Mouse (Mus musculus): ENCODE results near the gene Prdx5. TPM values are rescaled to one million over a fixed set of nuclear protein-coding genes. Genes with fewer than 3 reads are reported as not detected.

Gene Prdx5
- polyA plus RNA-seq, 1 experiment from 2014 or later, result 154 TPM

DNA sequence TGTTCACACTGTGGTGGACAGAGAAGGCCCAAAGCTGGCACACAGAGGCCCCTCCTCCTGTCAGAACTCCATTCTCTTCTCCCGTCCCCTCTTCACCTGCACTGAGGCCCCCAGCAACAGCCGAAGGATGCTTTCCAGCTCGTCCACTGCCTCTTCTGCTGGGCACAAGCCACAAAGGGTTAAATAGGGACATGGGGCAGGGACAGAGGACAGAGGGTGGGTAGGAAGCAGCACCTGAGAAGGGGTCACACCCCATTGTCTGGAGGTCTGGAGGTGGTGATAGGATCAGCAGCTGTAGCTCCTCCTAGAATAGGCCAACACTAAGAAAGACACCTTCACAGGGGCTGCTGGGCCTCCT, 52.9 kb downstream of the Prdx5 start:
- no peak for DNase-seq (ENCODE audit: extremely low spot score, low spot score)
- no peaks in the 10 kb centered on the region for H3K36me3 ChIP-seq (replicated peaks)
- peaks cover 44% of the 10 kb centered on the region for H3K27me3 ChIP-seq (ENCODE audit: poor library complexity, severe bottlenecking)
- H3K4me1 ChIP-seq, result peaks cover 39% of the 10 kb centered on the region
- no peak overlapping the region for H3K4me3 ChIP-seq
- H3K27ac ChIP-seq, result no peak overlapping the region
- H3K9me3 ChIP-seq, result no peaks in the 10 kb centered on the region
- 64% methylated on average over 3 of the region's 3 CpGs for WGBS

Small RNA genes lying within 50 kb of the gene (microRNA-seq; reads per million reads assigned to microRNA genes)
- 2.1 reads per million for gene Mir6990

Other genes with a start within 250 kb of the Prdx5 start
- gene Rps6ka4, start 69.5 kb downstream of the Prdx5 start, polyA plus RNA-seq (2016; fragmentation: Nextera tagmentation; extraction: Ambion mirVana), result 4.9 and 5.4 TPM in 2 replicates
- 0.32 and 0.36 TPM in 2 replicates for gene Ccdc88b, start 51.9 kb downstream of the Prdx5 start, polyA plus RNA-seq (2016; fragmentation: Nextera tagmentation; extraction: Ambion mirVana)
- gene Trmt112, start 408 bp downstream of the Prdx5 start, polyA plus RNA-seq (2016; fragmentation: Nextera tagmentation; extraction: Ambion mirVana), result 155 and 159 TPM in 2 replicates
- gene Esrra, start 11.7 kb upstream of the Prdx5 start, polyA plus RNA-seq (2016; fragmentation: Nextera tagmentation; extraction: Ambion mirVana), result 8.4 and 9.0 TPM in 2 replicates
- gene Catsperz, start 15.3 kb upstream of the Prdx5 start, polyA plus RNA-seq (2016; fragmentation: Nextera tagmentation; extraction: Ambion mirVana), result 0.55 and 0.60 TPM in 2 replicates
- 0.24 TPM in 1 of 2 replicates, not detected in the other for gene Kcnk4, start 24.4 kb upstream of the Prdx5 start, polyA plus RNA-seq (2016; fragmentation: Nextera tagmentation; extraction: Ambion mirVana)
- gene Bad, start 31.8 kb upstream of the Prdx5 start, polyA plus RNA-seq (2016; fragmentation: Nextera tagmentation; extraction: Ambion mirVana), result 55.9 and 59.8 TPM in 2 replicates
- gene Gpr137, start 32.4 kb upstream of the Prdx5 start, polyA plus RNA-seq (2016; fragmentation: Nextera tagmentation; extraction: Ambion mirVana), result 22.8 and 26.5 TPM in 2 replicates
- 103 TPM in 2 replicates for gene Ppp1r14b, start 64.9 kb upstream of the Prdx5 start, polyA plus RNA-seq (2016; fragmentation: Nextera tagmentation; extraction: Ambion mirVana)
- gene Plcb3, start 66.4 kb upstream of the Prdx5 start, polyA plus RNA-seq (2016; fragmentation: Nextera tagmentation; extraction: Ambion mirVana), result 25.2 and 25.8 TPM in 2 replicates
- gene Fkbp2, start 70.4 kb upstream of the Prdx5 start, polyA plus RNA-seq (2016; fragmentation: Nextera tagmentation; extraction: Ambion mirVana), result 106 TPM in 2 replicates
- gene Vegfb, start 77.5 kb upstream of the Prdx5 start, polyA plus RNA-seq (2016; fragmentation: Nextera tagmentation; extraction: Ambion mirVana), result 31.0 and 32.9 TPM in 2 replicates
- gene Dnajc4, start 82.5 kb upstream of the Prdx5 start, polyA plus RNA-seq (2016; fragmentation: Nextera tagmentation; extraction: Ambion mirVana), result 19.5 and 19.7 TPM in 2 replicates
- 18.4 TPM in 2 replicates for gene Nudt22, start 86.0 kb upstream of the Prdx5 start, polyA plus RNA-seq (2016; fragmentation: Nextera tagmentation; extraction: Ambion mirVana)
- gene Trpt1, start 86.0 kb upstream of the Prdx5 start, polyA plus RNA-seq (2016; fragmentation: Nextera tagmentation; extraction: Ambion mirVana), result 10.0 and 10.4 TPM in 2 replicates
- gene Fermt3, start 109.4 kb upstream of the Prdx5 start, polyA plus RNA-seq (2016; fragmentation: Nextera tagmentation; extraction: Ambion mirVana), result 8.8 TPM in 2 replicates
- gene Stip1, start 129.9 kb upstream of the Prdx5 start, polyA plus RNA-seq (2016; fragmentation: Nextera tagmentation; extraction: Ambion mirVana), result 456 and 486 TPM in 2 replicates
- gene Macrod1, start 146.7 kb upstream of the Prdx5 start, polyA plus RNA-seq (2016; fragmentation: Nextera tagmentation; extraction: Ambion mirVana), result 3.7 and 3.9 TPM in 2 replicates
- gene Flrt1, start 195.6 kb upstream of the Prdx5 start, polyA plus RNA-seq (2016; fragmentation: Nextera tagmentation; extraction: Ambion mirVana), result 4.0 and 4.8 TPM in 2 replicates

Measured in forebrain, embryonic 10.5 days (tissue).